Mouse (Mus musculus) small intestine, adult 10 weeks (tissue): ENCODE data around the gene 9530003J23Rik. TPM values are rescaled to one million over a fixed set of nuclear protein-coding genes. Genes with fewer than 3 reads are reported as not detected.

Experiments used
- polyA plus RNA-seq: library from polyadenylated mRNA; stranded (reverse); fragments of 350-450 nt; fragmentation: Illumina TruSeq; extraction: RNeasy Lipid Tissue Mini Kit (QIAGEN cat#74804); gene quantifications from one replicate; pipeline ENCODE4 v1.2.3, GENCODE M21; 2014; ENCODE audit warnings: low replicate concordance

The 9530003J23Rik gene
- not detected for polyA plus RNA-seq

DNA sequence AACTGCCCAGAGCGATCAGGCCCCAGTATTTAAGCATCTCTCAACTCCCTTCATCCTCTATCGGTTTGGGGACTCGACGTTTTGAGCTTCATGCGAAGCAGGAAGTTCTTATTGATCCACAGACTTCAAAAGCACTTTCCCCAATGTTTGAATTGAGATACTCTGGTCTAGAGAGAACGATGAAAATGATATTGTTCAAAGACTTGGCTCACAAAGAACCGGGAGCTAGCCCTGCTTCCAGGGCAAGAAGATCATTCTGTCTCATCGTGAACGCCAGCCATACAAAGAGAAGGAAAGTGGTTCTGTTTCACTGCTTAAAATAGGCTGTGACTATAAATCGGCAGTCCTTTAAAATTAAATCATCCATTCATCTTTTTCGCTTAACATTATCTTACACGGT, at the start of gene 9530003J23Rik:
9530003J23Rik (minus strand) TSS at position 101 of the 400 bp plus-strand sequence.

DNA sequence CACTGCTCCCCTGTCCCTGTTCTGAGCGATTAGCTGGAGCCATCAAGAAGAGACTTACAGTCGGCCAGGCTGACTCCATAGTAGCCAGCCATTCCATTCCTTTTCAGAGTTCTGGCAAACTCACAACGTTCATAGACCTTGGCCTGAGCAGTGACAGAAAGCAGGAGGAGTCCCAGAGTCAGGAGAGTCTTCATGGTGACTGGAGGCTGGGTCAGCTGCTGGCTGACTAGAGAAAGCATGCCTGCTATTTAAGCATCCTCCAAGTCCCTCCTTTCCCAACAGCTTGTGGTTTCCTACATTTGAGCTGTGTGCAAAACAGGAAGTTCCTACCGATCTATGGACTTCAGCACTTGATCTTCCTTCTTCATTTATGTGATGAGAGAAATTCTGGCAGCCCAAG, 43.5 kb upstream of the 9530003J23Rik start, which contains the start of gene Lyz2:
Lyz2 (minus strand) TSS at position 273 of the 400 bp plus-strand sequence.

DNA sequence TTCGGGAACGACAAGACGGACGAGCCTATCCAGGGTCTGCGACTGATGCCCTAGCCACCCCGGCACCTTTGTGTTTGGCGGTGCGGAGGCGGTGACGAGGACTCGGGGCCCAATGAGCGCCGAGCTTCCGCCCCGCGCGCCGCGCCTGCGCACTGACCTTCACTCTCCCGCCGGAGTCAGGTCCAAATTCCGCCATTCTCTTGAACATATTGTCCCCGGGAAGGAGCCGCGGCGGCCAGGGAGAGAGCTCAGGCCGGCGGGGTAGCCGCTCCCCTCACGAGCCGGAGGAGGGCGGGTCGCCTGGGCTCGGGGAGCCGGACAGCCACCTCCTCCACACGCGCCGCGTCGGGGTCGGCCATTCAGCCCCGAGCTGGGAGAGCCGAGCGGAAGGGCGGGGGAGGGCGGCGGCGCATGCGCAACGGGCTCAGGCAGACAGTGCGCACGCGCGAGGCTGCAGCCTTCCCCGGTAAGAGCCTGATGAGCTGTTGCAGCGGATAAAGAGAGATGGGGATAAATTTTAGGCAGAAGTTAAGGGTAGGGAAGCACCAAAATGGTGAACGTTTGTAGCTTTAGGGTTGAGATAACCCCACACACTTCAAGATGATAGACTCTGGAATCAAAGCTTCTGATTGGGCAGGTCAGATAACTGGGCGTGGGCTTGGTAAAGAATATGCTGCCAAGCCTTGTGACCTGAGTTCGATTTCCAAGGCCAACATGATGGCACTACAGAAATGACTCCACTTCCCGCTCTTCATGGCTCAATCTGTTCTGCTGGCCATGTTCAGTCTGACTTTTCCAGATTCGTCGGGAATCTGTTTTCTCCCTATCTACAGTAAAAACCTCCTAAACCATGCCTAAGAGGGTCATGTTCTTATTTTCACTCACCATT, 14.2 kb downstream of the 9530003J23Rik start, which contains the start of gene Yeats4:
Yeats4 (minus strand) TSS at position 406 of the 889 bp plus-strand sequence.

Other genes with a start within 250 kb of the 9530003J23Rik start
- not detected for gene Lrrc10, start 193.4 kb downstream of the 9530003J23Rik start, polyA plus RNA-seq
- 130 TPM for gene Cct2, start 174.9 kb downstream of the 9530003J23Rik start, polyA plus RNA-seq
- gene Frs2, start 90.2 kb downstream of the 9530003J23Rik start, polyA plus RNA-seq, result 32.6 TPM
- 50.8 TPM for gene Yeats4, start 14.2 kb downstream of the 9530003J23Rik start, polyA plus RNA-seq
- 78.5 TPM for gene Lyz2, start 43.6 kb upstream of the 9530003J23Rik start, polyA plus RNA-seq
- 2,914 TPM for gene Lyz1, start 54.2 kb upstream of the 9530003J23Rik start, polyA plus RNA-seq
- 88.1 TPM for gene Cpsf6, start 141.3 kb upstream of the 9530003J23Rik start, polyA plus RNA-seq